Mouse (Mus musculus): ENCODE results near the gene Hltf. TPM values are rescaled to one million over a fixed set of nuclear protein-coding genes. Genes with fewer than 3 reads are reported as not detected.
"Not testable (repeated sequence)": the region's sequence is repeated elsewhere in the genome, so short reads cannot be mapped to it uniquely, and the experiment has no call there.

Gene Hltf
- total RNA-seq, 2 experiments from 2014 or later: 2.7 to 4.4 TPM

- intact Hi-C loops (cut with DNase I): loop anchor here (1.0 to 5.0 kb wide), 3 partner anchors 22 to 164 kb away; partner anchors contain the start of gene Hltf
- peak; percentile 19; the same call in 1 of the 2 replicates for TF ChIP-seq CTCF (IDR thresholded peaks at IDR 0.05)
Observed at GRCm38 (mm10) chr3:20034719-20035404, 22.7 kb upstream of the Hltf start, which contains the start of gene Hps3. TSS of gene Hps3 (minus strand) at chr3:20035315.

GRCm38 (mm10) chr3:20036069-20036468 lies 21.5 kb upstream of the Hltf start:
- no peak for TF ChIP-seq CTCF (IDR thresholded peaks at IDR 0.05)
- H3K27ac ChIP-seq: no peak overlapping the region
- no peak overlapping the region for H3K4me3 ChIP-seq
- DNase-seq: no peak
- intact Hi-C loops (cut with DNase I): no loop called here

More at GRCm38 (mm10) chr3:20034719-20035404, 22.7 kb upstream of the Hltf start, which contains the start of gene Hps3:
- DNase-seq: peak; percentile 92
- Histone ChIP-seq H3K4me3 (peak within 1 kb of the TSS; percentile 84), H3K27ac (peak within 1 kb of the TSS; percentile 92)

- H3K4me3 ChIP-seq; DNase-seq; H3K27ac ChIP-seq; intact Hi-C loops (cut with DNase I): not testable (repeated sequence)
Observed at GRCm38 (mm10) chr3:20041461-20041860, 16.1 kb upstream of the Hltf start.

GRCm38 (mm10) chr3:20044736-20045135 lies 12.9 kb upstream of the Hltf start:
- H3K27ac ChIP-seq; intact Hi-C loops (cut with DNase I); H3K4me3 ChIP-seq; DNase-seq: not testable (repeated sequence)

- Histone ChIP-seq H3K4me3 (peak overlapping the region; percentile 99), H3K27ac (peak overlapping the region; percentile 91)
- DNase-seq: no peak
- intact Hi-C loops (cut with DNase I): no loop called here
- TF ChIP-seq CTCF (IDR thresholded peaks at IDR 0.05): no peak
Observed at GRCm38 (mm10) chr3:20058197-20058541, 558 bp downstream of the Hltf start.

GRCm38 (mm10) chr3:20076145-20077053 lies 18.8 kb downstream of the Hltf start:
- DNase-seq: peak; percentile 20
- H3K27ac ChIP-seq: peak overlapping the region; percentile 63
- TF ChIP-seq CTCF (IDR thresholded peaks at IDR 0.05): peak; percentile 52
- H3K4me3 ChIP-seq: peak overlapping the region; percentile 51
- intact Hi-C loops (cut with DNase I): loop anchor here (10.0 kb wide), 1 partner anchor 118 kb away; no protein-coding TSS in a partner anchor

GRCm38 (mm10) chr3:20082161-20082560 lies 24.6 kb downstream of the Hltf start:
- Histone ChIP-seq H3K27ac (no peak overlapping the region), H3K4me3 (no peak overlapping the region)

GRCm38 (mm10) chr3:20103830-20104229 lies 46.2 kb downstream of the Hltf start:
- DNase-seq: no peak
- intact Hi-C loops (cut with DNase I): no loop called here
- TF ChIP-seq CTCF (IDR thresholded peaks at IDR 0.05): no peak
- H3K27ac ChIP-seq: no peak overlapping the region
- H3K4me3 ChIP-seq: no peak overlapping the region

More at GRCm38 (mm10) chr3:20082161-20082560, 24.6 kb downstream of the Hltf start:
- no peak for TF ChIP-seq CTCF (IDR thresholded peaks at IDR 0.05)
- no peak for DNase-seq
- intact Hi-C loops (cut with DNase I): no loop called here

- Histone ChIP-seq H3K27ac (no peak overlapping the region), H3K4me3 (no peak overlapping the region)
- no peak for DNase-seq
Observed at GRCm38 (mm10) chr3:20104318-20104717, 46.7 kb downstream of the Hltf start.

GRCm38 (mm10) chr3:20104776-20105175 lies 47.2 kb downstream of the Hltf start:
- no peak overlapping the region for H3K4me3 ChIP-seq
- TF ChIP-seq CTCF (IDR thresholded peaks at IDR 0.05): no peak

More at GRCm38 (mm10) chr3:20104318-20104717, 46.7 kb downstream of the Hltf start:
- intact Hi-C loops (cut with DNase I): no loop called here
- no peak for TF ChIP-seq CTCF (IDR thresholded peaks at IDR 0.05)

GRCm38 (mm10) chr3:20108881-20109280 lies 51.3 kb downstream of the Hltf start:
- no peak overlapping the region for H3K4me3 ChIP-seq
- TF ChIP-seq CTCF (IDR thresholded peaks at IDR 0.05): no peak
- H3K27ac ChIP-seq: no peak overlapping the region
- intact Hi-C loops (cut with DNase I): no loop called here
- DNase-seq: no peak

More at GRCm38 (mm10) chr3:20104776-20105175, 47.2 kb downstream of the Hltf start:
- intact Hi-C loops (cut with DNase I): no loop called here
- DNase-seq: no peak
- no peak overlapping the region for H3K27ac ChIP-seq

- DNase-seq: no peak
- TF ChIP-seq CTCF (IDR thresholded peaks at IDR 0.05): no peak
- no peak overlapping the region for H3K27ac ChIP-seq
- H3K4me3 ChIP-seq: no peak overlapping the region
- intact Hi-C loops (cut with DNase I): no loop called here
Observed at GRCm38 (mm10) chr3:20111913-20112312, 54.3 kb downstream of the Hltf start.
